Mouse (Mus musculus) A20 (cell line): ENCODE data around the gene Ostm1.

Experiments
- DNase-seq: peaks from one replicate; pipeline ENCODE4 v3.0.0-alpha.2; 2011; ENCODE audit warnings: low read depth, low spot score

Ostm1 gene

GRCm38 (mm10) chr10:42583157-42583872 is at the start of gene Ostm1, which contains the start of gene Nr2e1:
Gene Ostm1, plus strand, starts transcription at chr10:42583822.
Gene Nr2e1, minus strand, starts transcription at chr10:42583632.
- no peak for DNase-seq

- DNase-seq: no peak
These were observed 49.7 kb upstream of the Ostm1 start for GRCm38 (mm10) chr10:42533836-42534453.

- no peak for DNase-seq
These were observed 45.9 kb upstream of the Ostm1 start for GRCm38 (mm10) chr10:42537571-42538316.

- DNase-seq: no peak
These were observed 37.7 kb upstream of the Ostm1 start for GRCm38 (mm10) chr10:42545707-42546503.

GRCm38 (mm10) chr10:42546507-42546906 is 37.1 kb upstream of the Ostm1 start:
- DNase-seq: no peak

GRCm38 (mm10) chr10:42559581-42560200 is 23.9 kb upstream of the Ostm1 start:
- no peak for DNase-seq

GRCm38 (mm10) chr10:42562272-42562671 is 21.4 kb upstream of the Ostm1 start:
- DNase-seq: no peak

GRCm38 (mm10) chr10:42572567-42572966 is 11.1 kb upstream of the Ostm1 start:
- DNase-seq: no peak

- DNase-seq: no peak
These were observed 10.7 kb upstream of the Ostm1 start for GRCm38 (mm10) chr10:42572971-42573370.

- no peak for DNase-seq
These were observed 9.0 kb upstream of the Ostm1 start for GRCm38 (mm10) chr10:42574639-42575038.

GRCm38 (mm10) chr10:42577525-42578280 is 5.9 kb upstream of the Ostm1 start:
- DNase-seq: no peak

GRCm38 (mm10) chr10:42578281-42578675 is 5.3 kb upstream of the Ostm1 start:
- DNase-seq: no peak

GRCm38 (mm10) chr10:42578698-42579474 is 4.7 kb upstream of the Ostm1 start:
- DNase-seq: no peak

GRCm38 (mm10) chr10:42579475-42580130 is 4.0 kb upstream of the Ostm1 start:
- DNase-seq: no peak

- DNase-seq: no peak
These were observed 3.3 kb upstream of the Ostm1 start for GRCm38 (mm10) chr10:42580131-42580950.

GRCm38 (mm10) chr10:42580951-42581277 is 2.7 kb upstream of the Ostm1 start:
- DNase-seq: no peak

- DNase-seq: no peak
These were observed 1.7 kb upstream of the Ostm1 start for GRCm38 (mm10) chr10:42581694-42582565.
